Mouse (Mus musculus): ENCODE measurements around the gene Rpl34.

- TF ChIP-seq POLR2A (IDR thresholded peaks at IDR 0.05; ENCODE audit: borderline replicate concordance, extremely low read depth, low read depth, low read length) (no peak), CTCF (IDR thresholded peaks at IDR 0.05; ENCODE audit: insufficient read depth, low read length) (no peak)
Observed at GRCm38 (mm10) chr3:130691596-130692170, 38.5 kb downstream of the Rpl34 start.
